Mouse (Mus musculus): Measurements from ENCODE around the gene Mbd3. TPM values are rescaled to one million over a fixed set of nuclear protein-coding genes. Genes with fewer than 3 reads are reported as not detected.

The Mbd3 gene
- polyA plus RNA-seq, 1 experiment from 2014 or later: 87.4 TPM

- ATAC-seq (ENCODE audit: low read depth) (peak; percentile 83), DNase-seq (peak; percentile 90)
- WGBS (ENCODE audit: insufficient replicate concordance): under 1% methylated on average over 27 of the region's 27 CpGs
- Histone ChIP-seq H3K4me2 (peak within 1 kb of the TSS; percentile 95), H3K9ac (peak within 1 kb of the TSS; percentile 92), H3K4me1 (replicated peaks) (peaks cover 53% of the 10 kb centered on the region), H3K36me3 (peaks cover 63% of the 10 kb centered on the region), H3K27ac (peak within 1 kb of the TSS; percentile 91), H3K4me3 (replicated peaks) (peak within 1 kb of the TSS; percentile 96), H3K9me3 (replicated peaks) (no peaks in the 10 kb centered on the region), H3K27me3 (no peaks in the 10 kb centered on the region)
These were observed 7.5 kb upstream of the Mbd3 start, which contains the start of gene Uqcr11 for GRCm38 (mm10) chr10:80406684-80407501. Gene Uqcr11 (minus strand): TSS chr10:80406830.

GRCm38 (mm10) chr10:80405481-80406173 lies 6.3 kb upstream of the Mbd3 start:
- Histone ChIP-seq H3K4me3 (replicated peaks) (peak overlapping the region; percentile 96), H3K4me2 (peak overlapping the region; percentile 95), H3K9me3 (replicated peaks) (no peaks in the 10 kb centered on the region), H3K27me3 (no peaks in the 10 kb centered on the region), H3K36me3 (peaks cover 62% of the 10 kb centered on the region), H3K27ac (peak overlapping the region; percentile 91), H3K9ac (peak overlapping the region; percentile 92), H3K4me1 (replicated peaks) (peaks cover 63% of the 10 kb centered on the region)
- ATAC-seq (ENCODE audit: low read depth) (no peak), DNase-seq (no peak)
- 45% methylated on average over 10 of the region's 10 CpGs for WGBS (ENCODE audit: insufficient replicate concordance)

- Histone ChIP-seq H3K4me2 (no peak overlapping the region), H3K27me3 (no peaks in the 10 kb centered on the region), H3K4me1 (replicated peaks) (peaks cover 65% of the 10 kb centered on the region), H3K36me3 (peaks cover 42% of the 10 kb centered on the region), H3K9me3 (replicated peaks) (no peaks in the 10 kb centered on the region), H3K4me3 (replicated peaks) (no peak overlapping the region), H3K27ac (no peak overlapping the region), H3K9ac (no peak overlapping the region)
- WGBS (ENCODE audit: insufficient replicate concordance): 88% methylated on average over 4 of the region's 4 CpGs
- DNase-seq: no peak
- no peak for ATAC-seq (ENCODE audit: low read depth)
These were observed 3.8 kb upstream of the Mbd3 start for GRCm38 (mm10) chr10:80403044-80403692.

- Histone ChIP-seq H3K4me2 (peak overlapping the region; percentile 89), H3K4me1 (replicated peaks) (peaks cover 70% of the 10 kb centered on the region), H3K9ac (peak overlapping the region; percentile 81), H3K36me3 (peaks cover 58% of the 10 kb centered on the region), H3K27ac (peak overlapping the region; percentile 87), H3K4me3 (replicated peaks) (peak overlapping the region; percentile 70), H3K27me3 (no peaks in the 10 kb centered on the region), H3K9me3 (replicated peaks) (no peaks in the 10 kb centered on the region)
- WGBS (ENCODE audit: insufficient replicate concordance): 52% methylated on average over 4 of the region's 4 CpGs
- DNase-seq: no peak
- no peak for ATAC-seq (ENCODE audit: low read depth)
These were observed 1.4 kb upstream of the Mbd3 start for GRCm38 (mm10) chr10:80400704-80401161.

GRCm38 (mm10) chr10:80399973-80400703 lies 788 bp upstream of the Mbd3 start:
- H3K27ac ChIP-seq: peak overlapping the region; percentile 87
- ATAC-seq (ENCODE audit: low read depth) (no peak), DNase-seq (no peak)
- H3K4me3 ChIP-seq (replicated peaks): peak overlapping the region; percentile 70
- H3K9me3 ChIP-seq (replicated peaks): no peaks in the 10 kb centered on the region
- peaks cover 64% of the 10 kb centered on the region for H3K36me3 ChIP-seq
- H3K4me2 ChIP-seq: peak overlapping the region; percentile 89
- 13% methylated on average over 17 of the region's 17 CpGs for WGBS (ENCODE audit: insufficient replicate concordance)
- peaks cover 64% of the 10 kb centered on the region for H3K4me1 ChIP-seq (replicated peaks)
- H3K9ac ChIP-seq: peak overlapping the region; percentile 81
- H3K27me3 ChIP-seq: no peaks in the 10 kb centered on the region

GRCm38 (mm10) chr10:80398719-80399190 lies 595 bp downstream of the Mbd3 start:
- peak; percentile 99 for DNase-seq
- H3K27ac ChIP-seq: peak overlapping the region; percentile 99
- peaks cover 50% of the 10 kb centered on the region for H3K4me1 ChIP-seq (replicated peaks)
- peak overlapping the region; percentile 88 for H3K4me3 ChIP-seq (replicated peaks)
- H3K36me3 ChIP-seq: peaks cover 65% of the 10 kb centered on the region
- no peaks in the 10 kb centered on the region for H3K9me3 ChIP-seq (replicated peaks)
- H3K4me2 ChIP-seq: peak overlapping the region; percentile 98
- peak; percentile 74 for ATAC-seq (ENCODE audit: low read depth)
- H3K27me3 ChIP-seq: no peaks in the 10 kb centered on the region
- under 1% methylated on average over 59 of the region's 59 CpGs for WGBS (ENCODE audit: insufficient replicate concordance)
- H3K9ac ChIP-seq: peak overlapping the region; percentile 98

- peaks cover 65% of the 10 kb centered on the region for H3K36me3 ChIP-seq
- peak overlapping the region; percentile 88 for H3K4me3 ChIP-seq (replicated peaks)
- peak overlapping the region; percentile 98 for H3K9ac ChIP-seq
- peak overlapping the region; percentile 99 for H3K27ac ChIP-seq
- H3K4me2 ChIP-seq: peak overlapping the region; percentile 98
- peaks cover 47% of the 10 kb centered on the region for H3K4me1 ChIP-seq (replicated peaks)
- no peak for DNase-seq
- no peaks in the 10 kb centered on the region for H3K9me3 ChIP-seq (replicated peaks)
- no peaks in the 10 kb centered on the region for H3K27me3 ChIP-seq
- no peak for ATAC-seq (ENCODE audit: low read depth)
- WGBS (ENCODE audit: insufficient replicate concordance): 0% methylated on average over 1 of the region's 1 CpGs
These were observed 1.2 kb downstream of the Mbd3 start for GRCm38 (mm10) chr10:80398174-80398535.

GRCm38 (mm10) chr10:80397524-80398173 lies 1.7 kb downstream of the Mbd3 start:
- Histone ChIP-seq H3K9ac (peak overlapping the region; percentile 98), H3K4me3 (replicated peaks) (peak overlapping the region; percentile 88), H3K27ac (peak overlapping the region; percentile 99), H3K27me3 (no peaks in the 10 kb centered on the region), H3K9me3 (replicated peaks) (no peaks in the 10 kb centered on the region), H3K4me1 (replicated peaks) (peaks cover 47% of the 10 kb centered on the region), H3K4me2 (peak overlapping the region; percentile 98), H3K36me3 (peaks cover 65% of the 10 kb centered on the region)
- 45% methylated on average over 8 of the region's 8 CpGs for WGBS (ENCODE audit: insufficient replicate concordance)
- DNase-seq (no peak), ATAC-seq (ENCODE audit: low read depth) (no peak)

- Histone ChIP-seq H3K27ac (peak overlapping the region; percentile 99), H3K9me3 (replicated peaks) (no peaks in the 10 kb centered on the region), H3K36me3 (peaks cover 65% of the 10 kb centered on the region), H3K4me2 (peak overlapping the region; percentile 98), H3K27me3 (no peaks in the 10 kb centered on the region), H3K9ac (peak overlapping the region; percentile 98), H3K4me3 (replicated peaks) (peak overlapping the region; percentile 88), H3K4me1 (replicated peaks) (peaks cover 50% of the 10 kb centered on the region)
- no peak for DNase-seq
- ATAC-seq (ENCODE audit: low read depth): no peak
- WGBS (ENCODE audit: insufficient replicate concordance): 77% methylated on average over 11 of the region's 11 CpGs
These were observed 2.4 kb downstream of the Mbd3 start for GRCm38 (mm10) chr10:80396822-80397523.
